Mouse (Mus musculus) small intestine, adult 2 months (tissue): ENCODE measurements around the gene Cpm. TPM values are rescaled to one million over a fixed set of nuclear protein-coding genes. Genes with fewer than 3 reads are reported as not detected.
A peak's percentile ranks its signal among the peaks of the same experiment; 100 is the strongest.

Experiments used
- H3K27ac ChIP-seq: fragments of 200-500 bp; 2 replicates; pipeline ENCODE4 v1.5.1; 2012; ENCODE audit warnings: low read depth, low read length, control low read depth, inconsistent platforms; ENCODE audit not compliant: insufficient read depth
- H3K27me3 ChIP-seq: fragments of 200-500 bp; 2 replicates; pipeline ENCODE4 v1.6.1; 2012; ENCODE audit warnings: mild to moderate bottlenecking, moderate library complexity, low read length, inconsistent platforms; ENCODE audit not compliant: control insufficient read depth, insufficient read depth
- H3K36me3 ChIP-seq: fragments of 200-500 bp; 2 replicates; pipeline ENCODE4 v1.6.1; 2012; ENCODE audit warnings: mild to moderate bottlenecking, low read length, control low read depth, inconsistent platforms; ENCODE audit not compliant: control insufficient read depth, insufficient read depth
- H3K4me1 ChIP-seq: fragments of 200-500 bp; 2 replicates; pipeline ENCODE4 v1.6.1; 2012; ENCODE audit warnings: low read length, inconsistent platforms, mixed read lengths; ENCODE audit not compliant: control insufficient read depth, insufficient read depth, insufficient read length
- H3K4me3 ChIP-seq: fragments of 200-500 bp; 2 replicates; pipeline ENCODE4 v1.5.1; 2012; ENCODE audit warnings: low read depth, mild to moderate bottlenecking, control low read depth, inconsistent platforms, low read length, moderate library complexity
- CTCF ChIP-seq: fragments of 200-500 bp; IDR thresholded peaks from 2 replicates; pipeline ENCODE4 v1.5.1; 2012; ENCODE audit warnings: low read depth, mild to moderate bottlenecking, control low read depth, inconsistent platforms, low read length, moderate library complexity, mixed read lengths; ENCODE audit not compliant: insufficient replicate concordance, insufficient read length; ENCODE audit errors: extremely low read depth
- POLR2A ChIP-seq: fragments of 200-500 bp; IDR thresholded peaks from 2 replicates; pipeline ENCODE4 v1.6.1; 2012; ENCODE audit warnings: low read depth, mild to moderate bottlenecking, control low read depth, inconsistent platforms, low read length, moderate library complexity
- WGBS: fragments of 180-500 bp; shearing (Covaris S2); methylation state at CpG from one replicate; pipeline ENCODE4 v1.1.7; 2018; 5-methylcytosine and 5-hydroxymethylcytosine counted together
- polyA plus RNA-seq: library from polyadenylated mRNA; depleted of rRNA; stranded (reverse); fragments of >200 nt; gene quantifications from 2 replicates; pipeline ENCODE4 v1.2.3, GENCODE M21; 2012

Cpm gene
- polyA plus RNA-seq, 1 experiment, result 13.8 TPM

- no peak overlapping the region for H3K4me3 ChIP-seq
- no peaks in the 10 kb centered on the region for H3K27me3 ChIP-seq
- TF ChIP-seq CTCF, result no peak
- TF ChIP-seq POLR2A, result no peak
- no peak overlapping the region for H3K27ac ChIP-seq
- no peaks in the 10 kb centered on the region for H3K36me3 ChIP-seq
- 95% methylated on average over 7 of the region's 7 CpGs for WGBS
- peaks cover 5% of the 10 kb centered on the region for H3K4me1 ChIP-seq
Observed at GRCm38 (mm10) chr10:117638578-117639220, 9.4 kb downstream of the Cpm start.

GRCm38 (mm10) chr10:117639221-117639599, 9.9 kb downstream of the Cpm start:
- Histone ChIP-seq H3K36me3 (no peaks in the 10 kb centered on the region), H3K4me1 (peaks cover 5% of the 10 kb centered on the region), H3K4me3 (no peak overlapping the region), H3K27me3 (no peaks in the 10 kb centered on the region), H3K27ac (no peak overlapping the region)
- 95% methylated on average over 8 of the region's 8 CpGs for WGBS
- TF ChIP-seq POLR2A (no peak), CTCF (no peak)

- 23% methylated on average over 21 of the region's 21 CpGs for WGBS
- Histone ChIP-seq H3K4me3 (peak overlapping the region; percentile 33), H3K4me1 (peaks cover 9% of the 10 kb centered on the region), H3K27me3 (no peaks in the 10 kb centered on the region), H3K27ac (no peak overlapping the region), H3K36me3 (no peaks in the 10 kb centered on the region)
- TF ChIP-seq CTCF, result no peak
- TF ChIP-seq POLR2A, result no peak
Observed at GRCm38 (mm10) chr10:117639899-117640594, 10.7 kb downstream of the Cpm start.

GRCm38 (mm10) chr10:117640595-117641078, 11.3 kb downstream of the Cpm start:
- H3K27ac ChIP-seq, result no peak overlapping the region
- no peak overlapping the region for H3K4me3 ChIP-seq
- WGBS, result 74% methylated on average over 7 of the region's 7 CpGs
- peaks cover 9% of the 10 kb centered on the region for H3K4me1 ChIP-seq
- TF ChIP-seq CTCF, result no peak
- TF ChIP-seq POLR2A, result no peak
- H3K27me3 ChIP-seq, result no peaks in the 10 kb centered on the region
- H3K36me3 ChIP-seq, result no peaks in the 10 kb centered on the region

- H3K27me3 ChIP-seq, result no peaks in the 10 kb centered on the region
- 88% methylated on average over 20 of the region's 20 CpGs for WGBS
- no peak overlapping the region for H3K27ac ChIP-seq
- peaks cover 9% of the 10 kb centered on the region for H3K4me1 ChIP-seq
- H3K4me3 ChIP-seq, result no peak overlapping the region
- H3K36me3 ChIP-seq, result no peaks in the 10 kb centered on the region
- TF ChIP-seq CTCF (no peak), POLR2A (no peak)
Observed at GRCm38 (mm10) chr10:117641400-117642200, 12.3 kb downstream of the Cpm start.

- peaks cover 9% of the 10 kb centered on the region for H3K4me1 ChIP-seq
- H3K27ac ChIP-seq, result no peak overlapping the region
- H3K27me3 ChIP-seq, result no peaks in the 10 kb centered on the region
- H3K36me3 ChIP-seq, result no peaks in the 10 kb centered on the region
- H3K4me3 ChIP-seq, result no peak overlapping the region
- WGBS, result 93% methylated on average over 9 of the region's 9 CpGs
- TF ChIP-seq POLR2A, result no peak
- TF ChIP-seq CTCF, result no peak
Observed at GRCm38 (mm10) chr10:117642201-117642450, 12.8 kb downstream of the Cpm start.
